Mouse (Mus musculus): Measurements from ENCODE around the gene Wdfy2. TPM values are rescaled to one million over a fixed set of nuclear protein-coding genes. Genes with fewer than 3 reads are reported as not detected.

Gene Wdfy2
- total RNA-seq, 2 experiments from 2014 or later: 6.5 to 6.9 TPM

DNA sequence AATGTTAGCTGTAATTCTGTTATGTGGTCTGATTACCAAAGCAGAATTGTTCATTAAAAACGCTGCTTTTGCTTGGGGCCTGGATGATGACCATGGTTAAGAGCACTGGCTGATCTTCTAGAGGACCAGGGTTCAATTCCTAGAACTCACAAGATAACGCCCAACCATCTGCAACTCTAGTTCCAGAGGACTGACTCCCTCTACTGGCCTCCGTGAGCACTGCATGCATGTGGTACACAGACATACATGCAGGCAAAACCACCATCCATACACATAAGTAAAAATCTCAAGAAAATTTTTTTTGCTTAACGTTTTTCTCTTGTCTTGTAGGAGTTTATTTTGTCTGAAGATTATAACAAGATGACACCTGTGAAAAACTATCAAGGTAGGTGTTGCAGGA is 87.3 kb downstream of the Wdfy2 start:
- DNase-seq (ENCODE audit: low spot score): no peak

DNA sequence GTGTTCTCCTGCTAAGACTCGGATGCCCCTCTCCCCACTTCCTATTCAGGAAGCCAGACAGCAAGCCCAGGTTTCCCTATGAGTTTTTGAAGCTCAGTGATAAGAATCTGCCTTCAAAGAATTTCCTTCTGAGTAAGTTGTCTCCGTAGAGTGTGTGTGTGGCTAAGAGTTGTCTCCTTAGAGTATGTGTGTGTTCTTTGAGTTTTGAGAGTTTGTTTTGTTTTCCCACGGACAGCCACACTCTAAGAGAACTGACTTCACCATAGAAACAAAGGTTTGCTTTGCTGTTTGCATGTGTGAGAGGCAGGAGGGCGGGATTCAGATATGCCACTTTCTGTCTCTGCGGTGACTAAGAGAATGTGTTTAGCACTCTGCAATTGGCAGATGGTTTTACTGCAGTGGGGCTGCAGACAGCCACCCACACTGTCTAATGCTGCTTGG is 90.6 kb downstream of the Wdfy2 start:
- DNase-seq (ENCODE audit: low spot score): no peak

DNA sequence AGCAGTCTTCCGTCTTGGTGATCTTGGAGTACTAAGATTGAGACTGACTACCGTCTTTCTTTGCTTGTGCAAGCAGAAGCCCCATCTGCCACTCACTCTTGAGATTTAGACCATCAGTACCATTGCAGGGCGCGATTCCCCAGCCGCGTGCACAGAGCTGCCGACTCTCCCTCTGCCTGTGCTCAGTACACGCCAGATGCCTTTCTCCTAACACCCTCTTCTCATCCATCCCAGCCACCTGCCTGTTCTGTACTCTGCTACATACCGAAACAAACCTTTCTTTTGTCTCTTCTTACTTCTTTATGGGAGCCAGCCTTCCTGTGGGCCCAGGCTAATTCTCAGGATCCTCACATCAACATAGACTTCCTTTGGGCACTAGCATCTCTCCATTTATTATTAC is 97.9 kb downstream of the Wdfy2 start:
- no peak for DNase-seq (ENCODE audit: low spot score)

DNA sequence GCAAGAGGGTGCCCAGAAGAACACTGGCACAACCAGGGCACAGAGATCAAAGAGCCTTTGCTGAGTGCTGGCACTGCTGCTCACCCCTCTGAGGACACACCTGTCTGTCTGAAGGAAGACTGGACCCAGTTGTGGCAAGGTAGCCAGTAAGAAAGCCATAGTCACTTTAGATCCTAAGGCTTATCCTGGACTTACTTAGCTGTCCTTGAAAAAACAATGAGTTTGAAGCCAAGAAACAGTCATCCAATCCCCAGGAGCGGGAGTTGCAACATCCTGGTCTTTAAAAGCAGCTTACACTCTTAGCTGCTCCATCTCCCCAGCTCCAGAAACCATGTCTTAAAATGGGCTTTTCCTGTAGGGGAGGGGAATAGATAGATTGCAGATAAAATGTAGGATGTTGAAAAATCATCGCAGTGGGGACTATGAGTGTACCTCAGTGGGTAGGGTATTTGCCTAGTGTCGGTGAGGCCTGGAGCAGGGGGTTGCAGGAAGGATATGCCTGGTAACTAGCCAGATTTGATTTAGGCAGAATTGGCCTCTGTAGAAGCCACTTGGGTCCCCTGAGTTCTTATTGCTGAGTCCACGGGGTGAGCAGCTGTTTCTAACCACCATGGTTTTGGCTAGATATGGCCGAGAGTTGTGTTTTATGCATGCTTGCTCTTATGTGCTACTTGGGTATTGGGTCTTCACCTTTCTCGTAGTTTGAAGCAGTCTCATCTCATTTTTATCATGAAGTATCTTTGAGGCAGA is 99.3 kb downstream of the Wdfy2 start:
- DNase-seq (ENCODE audit: low spot score): peak; percentile 53

DNA sequence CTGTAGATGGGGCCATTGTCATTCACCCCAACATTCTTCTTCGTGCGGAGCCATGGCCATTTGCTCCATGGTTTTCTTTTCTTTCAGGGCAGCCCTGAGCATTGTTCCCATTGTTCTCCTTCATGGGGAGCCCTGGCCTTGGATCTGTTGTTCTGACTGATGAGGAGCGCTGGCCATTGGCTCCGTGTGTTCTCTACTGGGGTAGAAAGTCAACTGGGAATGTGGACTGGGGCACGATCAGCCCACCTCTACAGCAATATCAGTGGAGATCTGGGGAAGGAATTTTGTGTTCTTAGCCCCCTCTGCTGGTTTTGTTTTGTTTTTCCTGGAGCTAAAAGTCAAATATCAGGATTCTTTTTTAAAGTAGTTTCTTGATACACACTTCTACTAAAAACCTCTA is 100.2 kb downstream of the Wdfy2 start:
- DNase-seq (ENCODE audit: low spot score): peak; percentile 37

DNA sequence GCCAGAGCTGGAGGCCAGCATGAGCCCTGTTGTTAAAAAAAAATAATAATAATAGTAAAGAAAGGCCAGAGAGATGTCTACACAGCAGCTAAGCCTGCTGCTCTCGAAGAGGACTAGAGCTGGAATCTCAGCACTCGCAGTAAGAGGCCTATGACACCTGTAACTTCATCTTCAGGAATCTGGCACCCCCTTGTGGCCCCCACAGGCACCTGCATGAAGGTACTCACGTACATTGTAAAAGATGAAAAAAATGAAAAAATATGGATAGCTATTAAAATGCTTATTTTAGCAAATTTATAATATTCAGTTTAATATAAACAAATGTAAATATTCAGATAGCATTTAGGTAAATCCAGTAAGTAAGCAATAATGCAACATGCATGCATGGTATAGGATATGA is 102.0 kb downstream of the Wdfy2 start:
- DNase-seq (ENCODE audit: low spot score): no peak

DNA sequence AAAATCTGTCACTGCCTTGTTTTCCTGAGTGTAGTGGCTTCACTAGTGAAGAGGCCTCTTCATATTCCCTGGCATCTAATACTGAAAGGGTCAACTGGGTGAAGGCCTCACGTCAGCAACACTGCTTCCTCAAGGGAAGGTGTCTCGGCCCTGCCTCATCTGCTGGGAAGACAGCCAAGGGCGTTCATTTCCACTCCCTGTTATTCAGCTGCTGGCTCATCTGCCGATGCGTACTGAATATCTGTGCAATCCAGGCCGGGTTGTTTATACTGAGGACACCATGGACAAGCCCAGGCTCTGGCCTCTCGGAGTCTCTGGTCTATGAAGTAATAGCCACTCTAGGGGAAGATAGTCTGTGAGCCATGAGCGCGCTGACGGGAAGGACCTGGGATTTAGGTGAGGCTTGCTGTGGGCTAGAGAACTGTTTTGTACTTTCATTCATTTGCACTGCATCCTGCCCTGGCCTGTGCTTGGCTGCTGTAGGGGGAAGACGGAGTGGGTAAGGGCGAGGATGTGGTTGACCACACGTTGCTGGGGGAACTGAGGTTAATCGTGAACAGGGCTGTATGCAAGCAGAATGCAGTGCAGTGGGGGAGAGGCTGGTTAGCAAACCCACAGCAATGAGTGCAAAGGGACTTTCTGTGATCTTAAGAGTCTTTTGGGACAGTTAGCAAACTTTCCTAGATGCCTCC is 103.1 kb downstream of the Wdfy2 start:
- peak; percentile 91 for DNase-seq (ENCODE audit: low spot score)

DNA sequence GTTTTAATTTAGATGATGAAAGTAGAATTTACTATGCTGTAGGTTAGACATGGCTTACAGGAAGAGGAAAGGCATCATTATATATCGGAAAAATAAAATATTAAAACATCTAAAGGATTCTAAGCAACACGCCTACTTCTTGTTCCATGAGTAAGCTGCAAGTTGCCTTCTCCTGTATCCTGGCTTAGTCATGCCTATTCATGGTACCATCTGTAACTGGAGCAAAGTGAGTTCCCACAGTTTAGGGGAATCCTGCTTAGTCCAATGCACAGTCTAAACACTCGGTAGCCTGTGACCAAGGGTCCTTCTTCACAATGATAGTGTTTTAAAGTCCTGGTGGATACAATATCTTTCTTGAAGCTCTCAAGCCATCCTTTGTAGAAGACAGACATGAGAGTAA is 109.3 kb downstream of the Wdfy2 start:
- no peak for DNase-seq (ENCODE audit: low spot score)

DNA sequence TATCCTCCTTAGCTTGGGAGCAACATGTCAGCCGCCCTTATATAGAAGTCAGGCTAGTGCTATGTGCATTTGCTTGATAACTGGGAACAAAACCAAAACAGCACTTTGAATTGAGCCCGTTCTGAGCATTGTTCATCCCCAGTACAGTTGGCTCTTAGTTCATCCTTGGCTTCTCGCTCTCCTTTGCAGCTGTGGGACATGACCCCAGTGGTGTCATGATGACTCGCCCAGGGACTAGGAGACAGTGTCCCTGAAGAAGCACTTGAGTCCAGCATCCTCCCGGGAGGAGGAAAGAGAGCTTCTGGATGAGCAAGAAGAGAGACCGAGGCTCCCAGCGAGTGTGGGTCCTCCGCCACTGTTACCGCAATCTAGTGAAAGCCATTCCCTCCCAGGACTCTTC is 118.6 kb downstream of the Wdfy2 start:
- DNase-seq (ENCODE audit: low spot score): no peak

DNA sequence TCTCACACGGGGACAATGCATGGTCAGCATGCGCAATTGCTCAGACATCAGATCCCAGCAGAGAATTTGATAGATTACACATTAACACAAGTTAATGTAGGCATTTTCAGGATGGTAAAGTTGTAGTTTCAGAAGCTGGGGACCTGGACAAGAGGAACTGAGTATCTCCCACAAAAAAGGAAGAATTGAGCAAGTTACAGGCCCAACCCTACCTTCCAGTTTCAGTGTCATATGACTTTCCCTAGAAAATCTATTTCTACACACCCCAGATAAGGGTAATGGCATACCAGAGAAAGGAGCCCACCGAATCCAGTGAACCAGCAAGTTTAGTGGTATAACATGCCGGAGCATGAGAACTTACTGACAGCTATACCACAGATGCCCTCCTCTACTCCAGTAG is 126.2 kb downstream of the Wdfy2 start:
- no peak for DNase-seq (ENCODE audit: low spot score)

DNA sequence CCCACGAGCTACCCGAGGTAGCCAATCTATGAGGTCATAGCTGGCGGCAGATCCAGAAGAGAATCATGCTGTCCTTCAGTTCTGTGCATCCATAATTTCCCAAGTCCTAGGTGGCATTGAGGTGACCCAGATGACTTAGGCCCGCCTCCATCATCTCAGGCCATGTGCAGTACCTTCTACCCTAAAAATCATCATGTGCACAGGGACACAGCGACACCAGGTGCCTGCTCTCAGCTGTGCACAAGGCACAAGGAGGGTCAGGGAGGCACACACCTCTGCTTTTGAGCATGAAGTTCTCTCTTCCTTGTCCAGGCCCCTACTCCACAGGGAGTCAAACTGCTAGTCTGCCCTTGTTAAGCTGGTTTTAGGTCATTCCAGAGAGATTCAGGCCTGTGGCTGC is 127.9 kb downstream of the Wdfy2 start:
- no peak for DNase-seq (ENCODE audit: low spot score)

DNA sequence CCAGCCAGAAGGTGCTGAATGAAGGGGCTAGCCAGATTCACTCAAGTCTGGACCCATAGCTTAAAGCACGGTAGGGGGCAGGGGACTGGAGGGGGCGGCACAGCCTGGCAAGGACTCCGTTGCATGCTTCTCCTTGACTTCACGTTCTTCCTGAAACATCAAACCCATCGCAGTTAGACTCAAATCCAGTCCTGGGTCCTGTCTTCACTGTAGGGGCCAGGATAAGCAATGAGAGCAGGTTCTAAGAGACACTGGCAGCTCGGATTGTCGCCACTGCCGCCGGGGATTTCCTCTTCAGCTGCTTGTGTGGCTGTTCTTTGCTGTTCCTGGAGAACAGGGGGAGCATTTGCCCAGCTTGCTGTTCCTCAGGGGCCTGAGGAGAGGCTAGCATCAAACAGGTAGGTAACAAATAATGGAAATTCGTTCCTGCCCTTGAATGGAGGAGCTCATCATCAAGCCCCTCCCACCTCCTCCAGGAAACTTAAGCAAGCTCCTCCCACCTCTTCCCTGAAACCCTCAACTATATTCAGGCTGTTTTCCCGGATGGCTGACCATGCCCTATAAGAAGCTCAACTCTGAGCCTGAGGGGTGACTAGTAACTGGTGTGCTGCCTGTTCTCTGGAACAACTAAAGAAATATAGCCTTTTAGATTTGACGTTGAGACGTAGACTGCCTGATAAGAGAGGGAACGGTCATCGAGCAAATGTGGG is 128.5 kb downstream of the Wdfy2 start:
- peak; percentile 7 for DNase-seq (ENCODE audit: low spot score)

DNA sequence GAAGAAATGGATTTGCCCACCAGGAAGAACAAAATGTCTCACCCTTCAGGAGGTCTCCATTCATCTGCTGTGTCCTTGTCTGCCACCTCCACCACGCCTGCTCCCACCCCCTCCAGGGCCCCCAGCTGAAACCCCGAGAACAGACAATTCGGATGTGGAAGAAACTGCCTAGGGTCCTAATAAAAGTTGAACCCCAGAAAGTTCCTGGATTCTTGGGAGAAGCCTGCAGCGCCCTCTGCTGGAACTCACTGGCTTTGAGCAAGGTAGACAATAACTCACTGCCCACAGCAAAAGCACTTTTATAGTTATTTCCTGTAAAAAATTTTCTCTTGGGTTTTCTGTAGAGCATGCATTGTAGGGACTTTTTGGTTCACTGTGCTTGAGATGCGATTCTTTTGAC is 137.6 kb downstream of the Wdfy2 start:
- DNase-seq (ENCODE audit: low spot score): peak; percentile 73

DNA sequence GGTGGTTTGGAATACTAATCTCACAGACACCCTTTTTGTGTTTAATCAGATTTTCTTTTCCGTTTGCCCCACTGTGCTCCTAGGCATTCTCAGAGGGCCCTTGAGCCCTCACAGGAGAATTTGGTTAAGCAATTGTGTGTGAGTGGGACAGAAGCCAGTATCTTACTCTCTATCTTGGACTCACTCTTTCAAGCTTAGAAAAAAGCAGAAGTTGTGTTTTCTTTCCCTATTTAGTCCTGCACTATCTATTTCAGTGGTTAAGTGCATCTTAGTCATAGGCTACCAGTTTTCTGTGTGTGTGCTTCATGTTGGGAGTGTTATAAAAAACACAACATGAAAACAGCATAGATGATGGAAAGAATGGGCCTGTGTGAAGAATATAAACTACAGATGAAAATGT is 142.3 kb downstream of the Wdfy2 start:
- DNase-seq (ENCODE audit: low spot score): no peak

DNA sequence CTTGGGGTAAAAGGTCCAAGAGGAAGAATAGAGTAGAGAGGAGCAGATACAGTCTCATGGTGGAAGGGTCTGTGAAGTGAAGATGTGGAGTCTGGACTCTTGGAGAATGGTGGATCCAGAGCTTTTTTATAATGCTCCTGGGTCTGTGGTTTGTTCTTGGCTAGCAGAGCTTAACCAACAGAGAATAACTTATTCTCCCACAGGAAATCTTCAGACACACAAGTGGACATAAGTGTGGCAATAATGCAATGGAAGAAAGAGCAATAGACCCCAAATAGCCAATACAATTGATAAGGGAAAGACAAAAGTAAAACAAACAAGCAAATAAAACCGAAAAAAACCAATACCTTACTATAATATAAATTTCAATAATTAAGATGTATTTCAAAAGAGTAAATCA is 146.9 kb downstream of the Wdfy2 start, which contains the start of gene Defb48:
TSS of gene Defb48 (minus strand) at position 101 of the 400 bp plus-strand sequence.
- no peak for DNase-seq (ENCODE audit: low spot score)

DNA sequence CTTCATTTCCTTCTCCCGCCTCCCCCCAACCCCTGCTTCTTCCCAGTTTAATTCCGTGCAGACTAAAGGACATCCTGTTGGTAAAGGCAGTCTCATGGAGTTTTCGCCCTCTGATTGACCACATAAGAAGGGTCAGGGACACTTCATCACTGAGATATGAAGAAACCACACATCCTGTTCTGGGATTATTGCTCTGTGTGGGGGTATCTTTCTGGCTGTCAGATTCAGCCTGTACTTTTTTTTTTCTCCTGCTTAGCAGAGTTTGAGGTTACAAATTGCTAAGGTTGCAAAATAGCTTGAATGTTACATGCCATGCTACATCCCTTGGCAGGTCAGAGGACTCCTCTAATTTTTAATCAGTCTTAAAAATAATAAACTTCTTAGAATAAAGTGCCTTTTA is 153.8 kb downstream of the Wdfy2 start:
- no peak for DNase-seq (ENCODE audit: low spot score)

DNA sequence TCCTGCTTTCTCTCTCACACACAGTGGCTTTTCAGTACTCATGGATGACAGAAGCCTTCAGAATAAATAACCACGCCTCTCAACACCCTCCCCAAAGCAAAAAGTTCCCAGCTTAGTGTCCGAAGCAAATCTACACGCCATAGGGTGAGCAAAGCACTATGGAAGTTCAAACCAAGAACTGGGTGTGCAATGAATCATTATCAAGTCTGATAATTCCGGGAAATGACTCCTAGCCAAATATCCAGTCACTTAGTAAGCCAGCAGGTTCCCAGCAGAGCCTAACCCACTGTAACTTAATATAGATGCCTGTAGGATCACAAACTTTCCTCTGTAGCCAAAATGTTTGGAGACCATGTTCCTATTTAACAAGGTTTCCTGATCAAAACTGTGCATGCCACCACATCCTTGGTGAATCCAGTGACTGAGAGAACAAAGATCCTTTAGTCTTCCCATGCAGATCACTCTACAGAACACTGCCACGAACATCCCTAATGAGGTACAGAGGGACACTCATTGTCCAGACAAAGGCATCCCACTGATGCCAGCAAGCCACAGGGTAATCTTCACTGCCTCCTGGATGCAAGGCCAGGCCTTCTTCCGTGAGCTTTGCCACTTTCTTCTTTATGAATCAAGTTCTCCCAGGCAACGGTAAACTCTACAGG is 154.5 kb downstream of the Wdfy2 start:
- no peak for DNase-seq (ENCODE audit: low spot score)

DNA sequence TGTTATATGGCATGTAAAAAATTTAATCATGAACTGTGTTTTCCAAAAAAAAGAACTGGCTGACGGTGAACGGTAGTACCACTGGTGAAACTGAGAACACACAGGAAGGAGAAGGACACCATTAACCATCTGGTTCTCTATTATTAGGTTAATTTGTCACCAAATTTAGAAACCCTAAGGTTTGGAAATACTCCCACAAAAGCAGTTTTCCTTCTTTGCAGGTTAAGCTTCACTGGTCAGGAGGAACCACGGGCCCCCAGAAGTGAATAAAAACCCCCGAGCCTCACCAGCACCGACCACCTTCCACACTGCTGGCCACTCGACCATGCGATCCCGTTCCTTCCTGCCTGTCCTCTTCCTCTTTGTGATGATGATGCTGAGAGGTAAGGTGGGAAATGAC is 160.3 kb downstream of the Wdfy2 start, which contains the start of gene Defb47:
TSS of gene Defb47 (plus strand) at position 301 of the 400 bp plus-strand sequence.
- DNase-seq (ENCODE audit: low spot score): no peak

DNA sequence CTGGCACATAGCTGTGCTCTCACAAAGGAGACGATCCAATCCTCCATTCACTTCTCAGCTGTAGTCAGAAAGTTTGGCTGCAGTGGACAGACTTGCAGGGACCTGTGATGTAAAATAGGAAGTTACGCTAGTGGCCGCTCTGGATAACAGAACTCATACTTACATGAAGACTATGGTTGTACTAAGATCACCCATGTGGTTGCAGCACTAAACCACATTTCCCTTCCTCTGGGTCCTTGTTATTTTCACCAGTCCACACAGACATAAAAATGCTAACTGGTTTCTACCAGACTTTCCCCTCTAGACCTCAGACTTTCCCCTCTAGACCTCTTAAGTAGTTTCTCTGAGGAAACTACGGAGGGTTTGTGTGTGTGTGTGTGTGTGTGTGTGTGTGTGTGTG is 161.5 kb downstream of the Wdfy2 start:
- no peak for DNase-seq (ENCODE audit: low spot score)

DNA sequence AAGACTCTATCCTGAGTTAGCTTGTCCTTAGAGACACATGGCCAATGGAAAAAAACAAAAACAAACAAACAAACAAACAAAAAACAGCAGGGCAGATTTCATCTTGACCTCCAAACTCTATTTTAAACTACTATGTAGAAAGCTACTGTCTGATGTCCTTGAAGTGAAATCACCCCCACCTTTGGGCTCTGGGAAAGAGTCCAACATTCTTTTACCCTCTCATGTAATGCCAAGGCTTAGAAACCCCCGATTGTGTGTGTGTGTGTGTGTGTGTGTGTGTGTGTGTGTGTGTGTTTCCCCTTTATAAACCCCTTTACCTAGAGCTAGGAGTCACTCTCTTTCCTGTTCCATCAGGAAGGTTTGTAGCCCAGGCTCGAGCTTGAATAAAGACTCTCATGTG is 165.1 kb downstream of the Wdfy2 start:
- DNase-seq (ENCODE audit: low spot score): no peak
